Mouse (Mus musculus) layer of hippocampus, adult 6 months (tissue): ENCODE data around the gene S100pbp. TPM values are rescaled to one million over a fixed set of nuclear protein-coding genes. Genes with fewer than 3 reads are reported as not detected.

Experiments
- long read RNA-seq, 2 experiments: library from polyadenylated mRNA; unstranded; transcript quantifications; one replicate each; pipeline ENCODE4 v2.0.0; 2019 to 2020
- polyA plus RNA-seq: library from polyadenylated mRNA; unstranded; fragments of <200 nt; fragmentation: Nextera tagmentation; gene quantifications from 2 replicates; pipeline ENCODE4 v1.2.3, GENCODE M21; 2021

The S100pbp gene
- 7.7 and 9.4 TPM in 2 replicates for polyA plus RNA-seq
- long read RNA-seq, experiment 1, partial matches to known transcripts: 0 of 4 reads
- long read RNA-seq, experiment 1, other reads (novel, unspliced or antisense): 4 of 4 reads
- long read RNA-seq, experiment 2, full-length matches to known transcripts: 4 of 23 reads
- long read RNA-seq, experiment 2, partial matches to known transcripts: 0 of 23 reads
- long read RNA-seq, experiment 2, other reads (novel, unspliced or antisense): 19 of 23 reads

DNA sequence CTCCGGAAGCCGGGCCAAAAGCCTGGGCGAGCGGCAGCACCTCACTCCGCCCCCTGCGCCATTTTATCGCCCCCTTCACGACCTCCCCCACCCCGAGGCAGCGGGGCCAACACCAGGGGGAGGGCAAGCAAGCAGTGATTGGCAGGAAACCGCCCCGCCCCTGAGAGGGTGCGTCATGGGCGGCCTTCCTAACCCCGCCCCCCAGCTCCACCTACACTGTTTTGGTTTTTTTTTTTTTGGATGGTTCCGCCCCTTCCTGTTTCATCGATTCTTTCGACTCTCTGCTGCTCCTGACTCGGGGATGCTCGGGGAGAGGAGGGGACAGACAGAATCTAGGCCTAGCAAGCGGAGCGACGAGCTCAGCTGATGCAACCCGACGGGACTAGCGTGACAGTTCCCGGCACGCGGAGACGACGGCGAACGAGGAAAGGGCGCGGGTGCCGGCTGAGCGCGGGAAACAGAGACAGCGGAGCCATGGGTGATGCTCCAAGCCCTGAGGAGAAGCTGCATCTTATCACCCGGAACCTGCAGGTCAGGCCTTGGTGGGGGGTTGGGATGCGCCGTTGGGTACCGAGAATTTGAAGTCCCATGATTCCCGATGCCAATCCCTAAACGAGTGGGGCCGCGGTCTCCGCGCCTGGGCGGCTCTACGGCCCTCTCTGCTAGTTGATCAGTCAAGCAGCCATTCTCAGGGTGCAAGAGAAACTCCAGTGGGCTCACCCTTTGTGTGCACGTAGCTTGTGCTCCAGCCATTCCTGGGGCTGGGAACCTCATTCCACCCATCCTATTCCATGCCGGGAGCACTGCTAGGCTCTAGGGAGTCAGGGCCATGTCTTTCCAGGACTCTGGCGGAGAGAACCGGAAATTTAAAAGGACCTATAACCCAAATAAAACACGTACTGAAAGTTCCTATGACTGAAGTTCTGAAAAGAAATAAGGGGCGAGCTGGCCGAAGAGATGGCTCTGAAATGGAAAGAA is at the start of gene S100pbp, which contains the start of gene Yars:
Gene S100pbp (minus strand): TSS at position 186 of the 978 bp plus-strand sequence.
Gene Yars (plus strand): TSS at position 219 of the 978 bp plus-strand sequence.

DNA sequence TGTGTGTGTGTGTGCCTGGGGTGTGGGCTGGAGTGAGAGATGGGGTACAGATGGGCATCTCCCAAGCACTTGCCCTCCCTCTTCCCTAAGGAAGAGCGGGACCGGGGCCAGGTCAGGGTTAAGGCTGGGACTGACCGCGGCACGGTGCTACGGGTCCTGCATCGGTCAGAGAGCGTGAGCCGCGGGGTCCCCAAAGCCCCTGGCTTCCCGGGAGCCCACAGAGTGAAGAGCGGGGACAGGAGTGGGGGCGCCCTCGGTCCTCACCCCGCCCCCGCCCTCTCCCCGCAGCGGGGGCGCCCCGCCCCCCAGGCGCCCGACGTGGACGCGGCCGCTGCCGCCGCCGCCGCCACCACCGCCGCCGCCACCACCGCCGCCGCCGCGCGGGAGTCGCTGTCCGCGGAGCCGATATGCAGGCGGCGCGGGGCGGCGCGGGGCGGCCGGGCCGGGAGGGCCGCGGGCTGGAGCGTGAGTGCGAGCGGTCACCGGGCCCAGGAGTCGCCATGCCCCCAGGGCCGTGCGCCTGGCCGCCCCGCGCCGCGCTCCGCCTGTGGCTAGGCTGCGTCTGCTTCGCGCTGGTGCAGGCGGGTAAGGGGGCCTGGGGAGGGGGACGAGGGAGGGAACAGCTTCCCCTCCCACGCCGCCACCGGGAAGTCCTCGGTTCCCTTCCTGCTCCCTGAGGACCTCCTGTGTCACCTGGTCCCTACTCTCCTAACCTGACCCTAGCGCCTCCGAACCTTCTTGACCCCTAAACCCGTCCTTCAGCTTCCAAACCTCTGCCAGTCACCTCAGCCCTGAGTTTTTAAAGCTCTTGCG is 52.7 kb downstream of the S100pbp start, which contains the start of gene Fndc5:
Gene Fndc5 (plus strand): TSS at position 421 of the 813 bp plus-strand sequence.

DNA sequence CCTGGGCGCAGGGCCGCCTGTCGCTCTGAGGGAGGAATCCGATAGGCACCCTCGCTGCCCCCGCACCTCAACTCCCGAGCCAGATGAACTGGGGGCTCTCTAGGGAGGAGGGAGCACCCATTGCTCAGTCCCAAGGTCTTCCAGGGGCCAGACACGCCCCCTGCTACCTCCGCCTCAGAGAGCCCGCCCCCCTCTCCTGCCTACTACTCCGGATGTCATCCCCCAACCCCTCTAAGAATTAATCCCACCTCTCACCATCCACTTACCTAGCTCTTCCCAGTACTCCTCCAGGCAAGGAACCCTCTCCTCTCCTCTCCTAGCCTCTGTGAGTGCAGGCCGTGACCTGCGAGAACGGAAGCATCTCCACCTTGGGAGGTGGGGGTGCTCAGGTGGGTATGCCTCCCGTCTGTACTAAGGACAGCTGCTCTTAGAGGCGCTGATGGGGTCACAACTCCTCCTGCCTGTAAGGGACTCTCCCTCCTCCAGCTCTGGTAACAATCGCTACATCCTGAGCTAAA is 67.9 kb downstream of the S100pbp start, which contains the start of gene Hpca:
Gene Hpca (minus strand): TSS at position 468 of the 518 bp plus-strand sequence.

DNA sequence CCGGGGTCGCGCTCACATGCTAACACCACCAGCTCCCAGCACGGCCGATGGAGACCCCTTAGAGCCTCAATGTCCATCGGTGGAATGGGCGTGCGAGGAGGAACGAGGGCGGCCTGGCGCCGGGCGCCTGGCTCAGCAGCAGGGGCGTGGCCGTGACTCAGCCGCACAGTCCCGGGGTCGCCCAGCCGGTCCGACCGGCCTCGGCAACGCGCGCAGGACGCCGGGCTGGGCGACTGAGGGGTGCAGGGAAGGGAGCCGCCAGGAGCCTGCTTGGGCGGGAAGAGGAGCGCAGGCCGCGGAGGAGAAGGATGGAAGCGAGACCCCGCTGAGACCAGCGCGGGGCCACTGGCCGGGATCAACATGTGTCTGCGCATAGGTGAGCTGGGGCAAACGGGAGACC is 84.2 kb downstream of the S100pbp start, which contains the start of gene Tmem54:
Gene Tmem54 (plus strand): TSS at position 193 of the 400 bp plus-strand sequence.

Other genes with a start within 250 kb of the S100pbp start
- gene Azin2, start 227.3 kb downstream of the S100pbp start, polyA plus RNA-seq: 5.8 and 6.2 TPM in 2 replicates
- gene Ak2, start 197.8 kb downstream of the S100pbp start, polyA plus RNA-seq: 30.3 and 35.0 TPM in 2 replicates
- 4.0 and 5.0 TPM in 2 replicates for gene Rnf19b, start 131.5 kb downstream of the S100pbp start, polyA plus RNA-seq
- gene Tmem54, start 84.2 kb downstream of the S100pbp start, polyA plus RNA-seq: not detected in 2 replicates
- gene Hpca, start 67.7 kb downstream of the S100pbp start, polyA plus RNA-seq: 971 and 1,027 TPM in 2 replicates
- 11.0 and 11.6 TPM in 2 replicates for gene Fndc5, start 52.7 kb downstream of the S100pbp start, polyA plus RNA-seq
- gene Yars, start within 50 bp of the S100pbp start, polyA plus RNA-seq: 57.2 and 58.5 TPM in 2 replicates
- gene C77080, start 71.7 kb upstream of the S100pbp start, polyA plus RNA-seq: 3.5 and 6.9 TPM in 2 replicates
- gene Sync, start 97.9 kb upstream of the S100pbp start, polyA plus RNA-seq: 0.35 and 0.41 TPM in 2 replicates
- gene Rbbp4, start 145.6 kb upstream of the S100pbp start, polyA plus RNA-seq: 44.3 and 45.5 TPM in 2 replicates
- 65.1 and 79.8 TPM in 2 replicates for gene Zbtb8os, start 146.0 kb upstream of the S100pbp start, polyA plus RNA-seq
- 4.4 and 4.9 TPM in 2 replicates for gene Zbtb8a, start 188.4 kb upstream of the S100pbp start, polyA plus RNA-seq